Mouse (Mus musculus): ENCODE data around the gene Sugp2. TPM values are rescaled to one million over a fixed set of nuclear protein-coding genes. Genes with fewer than 3 reads are reported as not detected.

The Sugp2 gene
- polyA plus RNA-seq, 1 experiment: 206 TPM

DNA sequence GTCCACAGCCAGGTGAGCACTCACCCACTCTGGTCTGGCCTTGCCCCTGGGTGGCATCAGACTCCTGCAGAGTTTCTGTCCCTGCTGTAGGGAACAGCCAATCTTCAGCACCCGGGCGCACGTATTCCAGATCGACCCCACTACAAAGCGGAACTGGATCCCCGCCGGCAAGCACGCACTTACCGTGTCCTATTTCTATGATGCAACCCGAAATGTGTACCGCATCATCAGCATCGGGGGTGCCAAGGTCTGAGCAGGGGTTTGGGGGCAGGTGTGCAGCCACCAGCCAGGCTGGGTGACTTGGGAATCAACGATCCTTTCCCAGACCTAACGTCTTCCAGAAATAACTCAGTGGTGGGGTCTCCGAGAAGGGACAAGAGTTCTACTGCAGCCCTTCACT lies 51.3 kb downstream of the Sugp2 start:
- Histone ChIP-seq H3K36me3 (ENCODE audit: control insufficient read depth, insufficient read depth, low read length) (no peaks in the 10 kb centered on the region), H3K4me3 (ENCODE audit: control insufficient read depth, low read depth, low read length) (no peak overlapping the region), H3K4me1 (ENCODE audit: control insufficient read depth, insufficient read depth, low read length) (peaks cover 13% of the 10 kb centered on the region), H3K27me3 (ENCODE audit: control insufficient read depth, insufficient read depth, low read length) (no peaks in the 10 kb centered on the region), H3K27ac (ENCODE audit: control insufficient read depth, insufficient read depth, low read depth, low read length) (no peak overlapping the region)
- no peak for TF ChIP-seq POLR2A (IDR thresholded peaks at IDR 0.05; ENCODE audit: control insufficient read depth, low read depth, low read length)
- no peak for TF ChIP-seq CTCF (IDR thresholded peaks at IDR 0.05; ENCODE audit: control insufficient read depth, insufficient read depth, insufficient replicate concordance, low read depth, low read length)

- no peak overlapping the region for H3K4me3 ChIP-seq (ENCODE audit: control insufficient read depth, low read depth, low read length)
- H3K36me3 ChIP-seq (ENCODE audit: control insufficient read depth, insufficient read depth, low read length): no peaks in the 10 kb centered on the region
- no peak overlapping the region for H3K27ac ChIP-seq (ENCODE audit: control insufficient read depth, insufficient read depth, low read depth, low read length)
- peaks cover 13% of the 10 kb centered on the region for H3K4me1 ChIP-seq (ENCODE audit: control insufficient read depth, insufficient read depth, low read length)
- no peaks in the 10 kb centered on the region for H3K27me3 ChIP-seq (ENCODE audit: control insufficient read depth, insufficient read depth, low read length)
- peak; percentile 79; the same call in 1 of the 2 replicates for TF ChIP-seq CTCF (IDR thresholded peaks at IDR 0.05; ENCODE audit: control insufficient read depth, insufficient read depth, insufficient replicate concordance, low read depth, low read length)
- no peak for TF ChIP-seq POLR2A (IDR thresholded peaks at IDR 0.05; ENCODE audit: control insufficient read depth, low read depth, low read length)
Measured at GRCm38 (mm10) chr8:70286737-70287136, 52.7 kb downstream of the Sugp2 start.

DNA sequence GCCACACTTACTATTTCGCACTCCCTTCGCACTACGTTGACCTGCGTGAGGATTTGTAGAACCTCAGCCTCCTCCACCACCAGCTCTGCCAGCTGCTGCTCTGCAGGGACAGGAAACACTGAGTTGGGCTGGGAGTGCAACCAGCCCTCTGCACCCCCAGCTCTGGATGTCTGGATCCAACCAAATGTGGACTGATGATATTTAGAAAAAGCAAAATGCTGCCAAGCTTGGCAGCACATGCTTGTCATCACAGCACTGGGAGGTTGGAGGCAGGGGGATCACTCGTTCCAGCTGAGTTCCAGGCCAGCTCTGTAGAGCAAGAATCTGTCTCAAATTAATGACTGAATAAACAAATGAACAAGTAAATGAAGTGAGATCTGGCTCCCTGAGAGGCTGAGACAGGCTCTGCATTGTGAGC lies 60.0 kb downstream of the Sugp2 start:
- Histone ChIP-seq H3K4me3 (ENCODE audit: control insufficient read depth, low read depth, low read length) (no peak overlapping the region), H3K36me3 (ENCODE audit: control insufficient read depth, insufficient read depth, low read length) (peaks cover 2% of the 10 kb centered on the region), H3K27ac (ENCODE audit: control insufficient read depth, insufficient read depth, low read depth, low read length) (no peak overlapping the region), H3K27me3 (ENCODE audit: control insufficient read depth, insufficient read depth, low read length) (no peaks in the 10 kb centered on the region), H3K4me1 (ENCODE audit: control insufficient read depth, insufficient read depth, low read length) (no peaks in the 10 kb centered on the region)
- TF ChIP-seq CTCF (IDR thresholded peaks at IDR 0.05; ENCODE audit: control insufficient read depth, insufficient read depth, insufficient replicate concordance, low read depth, low read length) (no peak), POLR2A (IDR thresholded peaks at IDR 0.05; ENCODE audit: control insufficient read depth, low read depth, low read length) (no peak)

GRCm38 (mm10) chr8:70300881-70301280 lies 66.9 kb downstream of the Sugp2 start:
- H3K27me3 ChIP-seq (ENCODE audit: control insufficient read depth, insufficient read depth, low read length): no peaks in the 10 kb centered on the region
- H3K36me3 ChIP-seq (ENCODE audit: control insufficient read depth, insufficient read depth, low read length): no peaks in the 10 kb centered on the region; the same call in 1 of the 2 replicates
- H3K4me3 ChIP-seq (ENCODE audit: control insufficient read depth, low read depth, low read length): no peak overlapping the region
- H3K27ac ChIP-seq (ENCODE audit: control insufficient read depth, insufficient read depth, low read depth, low read length): no peak overlapping the region
- no peak for TF ChIP-seq CTCF (IDR thresholded peaks at IDR 0.05; ENCODE audit: control insufficient read depth, insufficient read depth, insufficient replicate concordance, low read depth, low read length)
- no peak for TF ChIP-seq POLR2A (IDR thresholded peaks at IDR 0.05; ENCODE audit: control insufficient read depth, low read depth, low read length)
- peaks cover 2% of the 10 kb centered on the region; the same call in 1 of the 2 replicates for H3K4me1 ChIP-seq (ENCODE audit: control insufficient read depth, insufficient read depth, low read length)

DNA sequence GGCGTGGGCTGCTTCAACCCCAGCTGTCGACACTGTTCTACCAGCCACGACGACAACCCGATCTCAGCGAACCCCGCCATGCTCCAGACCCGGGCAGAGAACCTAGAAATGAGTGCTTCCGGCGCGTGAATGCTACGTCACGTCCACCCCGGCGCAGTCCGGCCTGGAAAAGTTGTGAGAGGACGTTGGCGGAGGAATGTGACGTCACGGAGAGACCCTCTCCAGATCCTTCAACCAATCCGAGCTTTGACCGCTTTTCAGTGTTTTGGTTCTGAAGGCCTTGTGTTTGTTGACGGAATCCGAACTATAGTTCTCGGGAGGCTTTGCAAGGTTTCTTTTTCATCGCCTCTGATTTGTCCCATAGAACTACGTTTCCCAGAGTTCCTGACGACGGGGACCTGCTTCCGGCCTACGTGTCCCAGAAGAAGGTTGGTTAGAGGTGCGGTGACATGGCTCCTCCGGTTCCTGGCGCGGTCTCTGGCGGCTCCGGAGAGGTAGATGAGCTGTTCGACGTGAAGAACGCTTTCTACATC lies 68.4 kb downstream of the Sugp2 start, which contains the start of the genes Ddx49 and Cope:
Gene Ddx49 (minus strand): TSS at position 132 of the 533 bp plus-strand sequence.
Gene Cope (plus strand): TSS at position 161 of the 533 bp plus-strand sequence.
- Histone ChIP-seq H3K27me3 (ENCODE audit: control insufficient read depth, insufficient read depth, low read length) (no peaks in the 10 kb centered on the region), H3K4me1 (ENCODE audit: control insufficient read depth, insufficient read depth, low read length) (peaks cover 2% of the 10 kb centered on the region; the same call in 1 of the 2 replicates), H3K36me3 (ENCODE audit: control insufficient read depth, insufficient read depth, low read length) (no peaks in the 10 kb centered on the region; the same call in 1 of the 2 replicates), H3K27ac (ENCODE audit: control insufficient read depth, insufficient read depth, low read depth, low read length) (peak within 1 kb of the TSS; percentile 91), H3K4me3 (ENCODE audit: control insufficient read depth, low read depth, low read length) (peak within 1 kb of the TSS; percentile 93)
- no peak for TF ChIP-seq CTCF (IDR thresholded peaks at IDR 0.05; ENCODE audit: control insufficient read depth, insufficient read depth, insufficient replicate concordance, low read depth, low read length)
- peak; percentile 61; the same call in 1 of the 2 replicates for TF ChIP-seq POLR2A (IDR thresholded peaks at IDR 0.05; ENCODE audit: control insufficient read depth, low read depth, low read length)

- Histone ChIP-seq H3K4me3 (ENCODE audit: control insufficient read depth, low read depth, low read length) (peak overlapping the region; percentile 93), H3K4me1 (ENCODE audit: control insufficient read depth, insufficient read depth, low read length) (peaks cover 2% of the 10 kb centered on the region; the same call in 1 of the 2 replicates), H3K27me3 (ENCODE audit: control insufficient read depth, insufficient read depth, low read length) (no peaks in the 10 kb centered on the region), H3K36me3 (ENCODE audit: control insufficient read depth, insufficient read depth, low read length) (no peaks in the 10 kb centered on the region; the same call in 1 of the 2 replicates), H3K27ac (ENCODE audit: control insufficient read depth, insufficient read depth, low read depth, low read length) (peak overlapping the region; percentile 91)
- TF ChIP-seq POLR2A (IDR thresholded peaks at IDR 0.05; ENCODE audit: control insufficient read depth, low read depth, low read length) (no peak), CTCF (IDR thresholded peaks at IDR 0.05; ENCODE audit: control insufficient read depth, insufficient read depth, insufficient replicate concordance, low read depth, low read length) (no peak)
Measured at GRCm38 (mm10) chr8:70302901-70303300, 68.9 kb downstream of the Sugp2 start.

DNA sequence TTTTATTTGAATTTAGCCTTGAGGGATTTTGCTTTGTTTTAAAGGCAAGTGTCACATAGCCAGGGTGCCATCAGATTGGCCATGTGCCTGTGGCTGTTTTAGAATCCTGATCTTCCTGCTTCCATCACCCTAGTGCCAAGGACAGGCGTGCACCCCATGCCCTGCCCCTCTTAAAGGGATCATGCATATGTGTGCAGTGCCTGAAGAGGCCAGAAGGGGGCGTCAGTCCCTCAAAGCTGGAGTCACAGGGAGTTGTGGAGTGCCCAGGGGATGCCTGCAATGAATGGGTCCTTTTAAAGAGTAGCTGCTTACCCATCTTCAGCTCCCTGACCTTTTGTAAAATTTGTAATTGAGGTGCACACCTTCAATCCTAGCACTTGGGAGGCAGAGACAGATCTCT lies 75.3 kb downstream of the Sugp2 start:
- Histone ChIP-seq H3K4me3 (ENCODE audit: control insufficient read depth, low read depth, low read length) (no peak overlapping the region), H3K27me3 (ENCODE audit: control insufficient read depth, insufficient read depth, low read length) (no peaks in the 10 kb centered on the region), H3K27ac (ENCODE audit: control insufficient read depth, insufficient read depth, low read depth, low read length) (no peak overlapping the region), H3K36me3 (ENCODE audit: control insufficient read depth, insufficient read depth, low read length) (no peaks in the 10 kb centered on the region; the same call in none of the 2 replicates), H3K4me1 (ENCODE audit: control insufficient read depth, insufficient read depth, low read length) (no peaks in the 10 kb centered on the region)
- TF ChIP-seq POLR2A (IDR thresholded peaks at IDR 0.05; ENCODE audit: control insufficient read depth, low read depth, low read length): no peak
- TF ChIP-seq CTCF (IDR thresholded peaks at IDR 0.05; ENCODE audit: control insufficient read depth, insufficient read depth, insufficient replicate concordance, low read depth, low read length): peak; percentile 63

Data from testis, adult 2 months (tissue).